Mouse (Mus musculus) liver, embryonic 15.5 days (tissue): ENCODE results near the gene Tcl1b1. TPM values are rescaled to one million over a fixed set of nuclear protein-coding genes. Genes with fewer than 3 reads are reported as not detected.
"Not testable (repeated sequence)": the region's sequence is repeated elsewhere in the genome, so short reads cannot be mapped to it uniquely, and the experiment has no call there.

Source experiments
- ATAC-seq: fragments of 200-750 bp; cut with Nextera tagmentation; 2 replicates; pipeline ENCODE4 v1.8.0; 2017; ENCODE audit warnings: moderate number of reproducible peaks, mild to moderate bottlenecking, moderate library complexity; ENCODE audit not compliant: insufficient read depth
- H3K27ac ChIP-seq: fragments of 300-500 bp; sonication (generic); replicated peaks from 2 replicates; pipeline ENCODE4 v1.5.1; 2015; ENCODE audit warnings: mild to moderate bottlenecking, inconsistent platforms
- H3K27me3 ChIP-seq: fragments of 300-500 bp; sonication (generic); 2 replicates; pipeline ENCODE4 v1.6.1; 2015; ENCODE audit warnings: mild to moderate bottlenecking, inconsistent platforms
- H3K36me3 ChIP-seq: fragments of 300-500 bp; sonication (generic); replicated peaks from 2 replicates; pipeline ENCODE4 v1.6.1; 2015; ENCODE audit warnings: moderate library complexity, mild to moderate bottlenecking, inconsistent platforms
- H3K4me1 ChIP-seq: fragments of 300-500 bp; sonication (generic); replicated peaks from 2 replicates; pipeline ENCODE4 v1.6.1; 2015; ENCODE audit warnings: inconsistent platforms
- H3K4me2 ChIP-seq: fragments of 300-500 bp; sonication (generic); 2 replicates; pipeline ENCODE4 v1.6.1; 2015; ENCODE audit warnings: moderate library complexity, mild to moderate bottlenecking, inconsistent platforms
- H3K4me3 ChIP-seq: fragments of 300-500 bp; sonication (generic); replicated peaks from 2 replicates; pipeline ENCODE4 v1.5.1; 2015; ENCODE audit warnings: mild to moderate bottlenecking, inconsistent platforms
- H3K9ac ChIP-seq: fragments of 300-500 bp; sonication (generic); 2 replicates; pipeline ENCODE4 v1.6.1; 2015; ENCODE audit warnings: moderate library complexity, mild to moderate bottlenecking, inconsistent platforms
- H3K9me3 ChIP-seq: fragments of 300-500 bp; sonication (generic); replicated peaks from 2 replicates; pipeline ENCODE4 v1.6.1; 2016; ENCODE audit warnings: inconsistent platforms
- WGBS: fragments of 180-500 bp; shearing (Covaris S2); methylation state at CpG from one replicate; pipeline ENCODE4 v1.1.7; 2015; ENCODE audit warnings: mixed read lengths; ENCODE audit not compliant: insufficient replicate concordance; 5-methylcytosine and 5-hydroxymethylcytosine counted together
- polyA plus RNA-seq: library from polyadenylated mRNA; unstranded; fragments of >200 nt; fragmentation: Nextera tagmentation; extraction: Ambion mirVana; gene quantifications from 2 replicates; pipeline ENCODE4 v1.2.1, GENCODE M21; 2015

Tcl1b1 gene
- not detected in 2 replicates for polyA plus RNA-seq

GRCm38 (mm10) chr12:105159390-105159789 is at the start of gene Tcl1b1:
Gene Tcl1b1, plus strand, starts transcription at chr12:105159690.
- WGBS = 54% methylated on average over 4 of the region's 4 CpGs
- Histone ChIP-seq H3K36me3 (no peaks in the 10 kb centered on the region), H3K4me3 (no peak within 1 kb of the TSS), H3K4me1 (no peaks in the 10 kb centered on the region), H3K27me3 (no peaks in the 10 kb centered on the region), H3K9me3 (no peaks in the 10 kb centered on the region), H3K9ac (no peak within 1 kb of the TSS), H3K27ac (no peak within 1 kb of the TSS), H3K4me2 (no peak within 1 kb of the TSS)
- no peak for ATAC-seq

- no peak overlapping the region for H3K27ac ChIP-seq
- H3K36me3 ChIP-seq = no peaks in the 10 kb centered on the region
- no peak overlapping the region for H3K4me2 ChIP-seq
- no peak for ATAC-seq
- H3K4me3 ChIP-seq = no peak overlapping the region
- H3K9me3 ChIP-seq = no peaks in the 10 kb centered on the region
- H3K9ac ChIP-seq = no peak overlapping the region
- WGBS = 34% methylated on average over 4 of the region's 4 CpGs
- H3K4me1 ChIP-seq = no peaks in the 10 kb centered on the region
- no peaks in the 10 kb centered on the region for H3K27me3 ChIP-seq
Observed at GRCm38 (mm10) chr12:105109812-105110211, 49.7 kb upstream of the Tcl1b1 start.

GRCm38 (mm10) chr12:105112321-105112988 is 47.0 kb upstream of the Tcl1b1 start:
- no peak overlapping the region for H3K27ac ChIP-seq
- no peaks in the 10 kb centered on the region for H3K36me3 ChIP-seq
- no peak overlapping the region for H3K4me3 ChIP-seq
- no peak for ATAC-seq
- H3K4me1 ChIP-seq = no peaks in the 10 kb centered on the region
- no peaks in the 10 kb centered on the region for H3K9me3 ChIP-seq
- WGBS = 35% methylated on average over 13 of the region's 13 CpGs
- H3K27me3 ChIP-seq = no peaks in the 10 kb centered on the region
- no peak overlapping the region for H3K4me2 ChIP-seq
- H3K9ac ChIP-seq = no peak overlapping the region

- Histone ChIP-seq H3K4me3 (no peak overlapping the region), H3K27ac (no peak overlapping the region), H3K27me3 (no peaks in the 10 kb centered on the region)
Observed at GRCm38 (mm10) chr12:105116648-105117047, 42.8 kb upstream of the Tcl1b1 start.

GRCm38 (mm10) chr12:105125362-105125761 is 34.1 kb upstream of the Tcl1b1 start:
- ATAC-seq = no peak
- no peak overlapping the region for H3K4me3 ChIP-seq
- H3K36me3 ChIP-seq = no peaks in the 10 kb centered on the region
- H3K9me3 ChIP-seq = no peaks in the 10 kb centered on the region
- H3K27me3 ChIP-seq = no peaks in the 10 kb centered on the region
- H3K4me2 ChIP-seq = no peak overlapping the region
- no peak overlapping the region for H3K27ac ChIP-seq
- H3K9ac ChIP-seq = no peak overlapping the region
- WGBS = 74% methylated on average over 6 of the region's 6 CpGs
- no peaks in the 10 kb centered on the region for H3K4me1 ChIP-seq

More at GRCm38 (mm10) chr12:105116648-105117047, 42.8 kb upstream of the Tcl1b1 start:
- ATAC-seq = no peak
- H3K9me3 ChIP-seq = no peaks in the 10 kb centered on the region
- 54% methylated on average over 1 of the region's 1 CpGs for WGBS
- H3K4me1 ChIP-seq = no peaks in the 10 kb centered on the region
- H3K9ac ChIP-seq = no peak overlapping the region
- no peaks in the 10 kb centered on the region for H3K36me3 ChIP-seq
- H3K4me2 ChIP-seq = no peak overlapping the region

- no peaks in the 10 kb centered on the region for H3K4me1 ChIP-seq
- H3K9ac ChIP-seq = no peak overlapping the region
- no peak overlapping the region for H3K27ac ChIP-seq
- no peaks in the 10 kb centered on the region for H3K27me3 ChIP-seq
- H3K4me2 ChIP-seq = no peak overlapping the region
- ATAC-seq = no peak
- no peak overlapping the region for H3K4me3 ChIP-seq
- no peaks in the 10 kb centered on the region for H3K36me3 ChIP-seq
- no peaks in the 10 kb centered on the region for H3K9me3 ChIP-seq
- WGBS = 57% methylated on average over 4 of the region's 4 CpGs
Observed at GRCm38 (mm10) chr12:105126516-105126915, 33.0 kb upstream of the Tcl1b1 start.

- no peaks in the 10 kb centered on the region for H3K9me3 ChIP-seq
- H3K27ac ChIP-seq = no peak overlapping the region
- ATAC-seq = no peak
- no peaks in the 10 kb centered on the region for H3K36me3 ChIP-seq
- no peaks in the 10 kb centered on the region for H3K4me1 ChIP-seq
- no peak overlapping the region for H3K4me2 ChIP-seq
- 45% methylated on average over 2 of the region's 2 CpGs for WGBS
- no peak overlapping the region for H3K4me3 ChIP-seq
- H3K9ac ChIP-seq = no peak overlapping the region
- H3K27me3 ChIP-seq = no peaks in the 10 kb centered on the region
Observed at GRCm38 (mm10) chr12:105127607-105128006, 31.9 kb upstream of the Tcl1b1 start.

- WGBS = 19% methylated on average over 3 of the region's 3 CpGs
- not testable (repeated sequence) for H3K9me3 ChIP-seq, H3K4me2 ChIP-seq, ATAC-seq, H3K4me3 ChIP-seq, H3K36me3 ChIP-seq, H3K27ac ChIP-seq, H3K27me3 ChIP-seq, H3K9ac ChIP-seq, H3K4me1 ChIP-seq
Observed at GRCm38 (mm10) chr12:105129494-105130205, 29.8 kb upstream of the Tcl1b1 start.

GRCm38 (mm10) chr12:105134167-105134566 is 25.3 kb upstream of the Tcl1b1 start:
- not testable (repeated sequence) for H3K9me3 ChIP-seq, H3K4me1 ChIP-seq, H3K4me2 ChIP-seq, H3K9ac ChIP-seq, H3K27me3 ChIP-seq, H3K36me3 ChIP-seq, ATAC-seq, H3K27ac ChIP-seq, H3K4me3 ChIP-seq
- 25% methylated on average over 2 of the region's 2 CpGs for WGBS

GRCm38 (mm10) chr12:105134826-105135225 is 24.7 kb upstream of the Tcl1b1 start:
- not testable (repeated sequence) for H3K4me3 ChIP-seq, H3K4me1 ChIP-seq, H3K27ac ChIP-seq, H3K36me3 ChIP-seq, ATAC-seq, H3K27me3 ChIP-seq, H3K4me2 ChIP-seq, H3K9ac ChIP-seq, H3K9me3 ChIP-seq
- 30% methylated on average over 4 of the region's 4 CpGs for WGBS

GRCm38 (mm10) chr12:105137729-105138128 is 21.8 kb upstream of the Tcl1b1 start:
- H3K36me3 ChIP-seq, H3K27me3 ChIP-seq, ATAC-seq, H3K27ac ChIP-seq, H3K4me2 ChIP-seq, H3K9ac ChIP-seq, H3K9me3 ChIP-seq, H3K4me3 ChIP-seq, H3K4me1 ChIP-seq: not testable (repeated sequence)
- WGBS = 37% methylated on average over 1 of the region's 1 CpGs
